Mouse (Mus musculus) lung, postnatal 0 days (tissue): ENCODE data around the gene Inip.

Source experiments
- CTCF ChIP-seq: IDR thresholded peaks from 2 replicates; pipeline ENCODE4 v1.5.1; 2016; ENCODE audit warnings: antibody characterized with exemption, mild to moderate bottlenecking
- EP300 ChIP-seq: IDR thresholded peaks from 2 replicates; pipeline ENCODE4 v1.6.1; 2016; ENCODE audit warnings: antibody characterized with exemption, mild to moderate bottlenecking, control low read depth

DNA sequence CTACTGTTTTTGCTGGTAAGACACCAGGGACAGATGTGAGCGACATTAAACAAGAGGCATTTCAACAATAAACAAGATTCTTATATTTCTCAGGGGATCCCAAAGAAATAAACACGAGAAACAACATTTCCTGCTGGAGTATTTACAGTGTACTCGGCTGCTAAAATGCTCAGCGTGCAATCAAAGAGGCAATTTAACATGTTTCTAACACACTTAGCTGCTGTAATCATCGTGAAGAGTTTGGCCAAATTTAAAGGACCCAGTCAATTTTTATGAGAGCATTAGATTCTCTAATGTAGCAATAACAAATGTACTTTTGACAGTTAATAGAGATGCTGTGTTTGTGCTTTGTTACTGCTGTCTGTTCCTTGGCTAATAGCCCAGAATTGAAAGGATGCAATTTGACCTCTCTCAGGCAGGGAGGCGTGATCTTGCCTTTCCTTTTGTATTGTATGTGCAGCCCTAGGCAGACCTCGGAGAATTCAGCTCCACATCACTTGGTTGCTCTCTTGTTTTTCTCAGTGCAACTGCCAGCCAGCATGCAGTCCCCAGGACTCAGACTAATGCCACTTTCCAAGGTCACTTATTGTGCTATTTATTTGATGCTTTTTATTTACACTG lies 35.9 kb downstream of the Inip start:
- TF ChIP-seq CTCF (no peak), EP300 (peak; percentile 42)
